In genomic region chr12:64829662-64830249, GRCm38 (mm10) we compare ENCODE assay signal across 8 mouse cellular contexts.
DNase-seq lines count a peak whose midpoint lies in the region; ATAC-seq and TF ChIP-seq lines count a peak whose summit lies in the region.

No protein-coding gene starts in this region.

- 0 out of 2 replicates have a peak, but pooled peaks have one; percentile 58 for ATAC-seq in embryonic facial prominence, embryonic 11.5 days (replicated peaks; ENCODE audit: insufficient number of reproducible peaks, low FRiP score, low TSS enrichment, low read depth)
- peak; percentile 39; the same call in 1 of the 2 replicates for ATAC-seq in lung, embryonic 15.5 days (ENCODE audit: borderline replicate concordance, extremely low read depth, low FRiP score, low TSS enrichment)
- peak; percentile 80 for ATAC-seq in forebrain, embryonic 14.5 days
- no peak for ATAC-seq in lung, postnatal 0 days

- H3K9ac ChIP-seq in embryonic facial prominence, embryonic 11.5 days (replicated peaks; ENCODE audit: low read length), result no peak overlapping the region
- H3K9ac ChIP-seq in lung, embryonic 15.5 days, result no peak overlapping the region
- H3K9ac ChIP-seq in forebrain, embryonic 14.5 days (ENCODE audit: low read length), result no peak overlapping the region
- H3K9ac ChIP-seq in lung, postnatal 0 days (replicated peaks; ENCODE audit: low read depth), result no peak overlapping the region

- no peaks in the 10 kb centered on the region for H3K27me3 ChIP-seq in embryonic facial prominence, embryonic 11.5 days (ENCODE audit: control insufficient read depth, insufficient read depth, low read length)
- H3K27me3 ChIP-seq in embryonic facial prominence, embryonic 10.5 days (replicated peaks; ENCODE audit: low read depth, poor library complexity, severe bottlenecking), result no peaks in the 10 kb centered on the region
- H3K27me3 ChIP-seq in lung, embryonic 15.5 days, result no peaks in the 10 kb centered on the region
- H3K27me3 ChIP-seq in forebrain, embryonic 14.5 days (replicated peaks; ENCODE audit: control insufficient read depth, insufficient read depth, low read length), result no peaks in the 10 kb centered on the region
- H3K27me3 ChIP-seq in lung, postnatal 0 days (replicated peaks; ENCODE audit: insufficient read depth, low read length), result no peaks in the 10 kb centered on the region

- no peak for TF ChIP-seq EP300 in lung, postnatal 0 days (IDR thresholded peaks at IDR 0.05)

- peak; percentile 78 for TF ChIP-seq CTCF in lung, postnatal 0 days (IDR thresholded peaks at IDR 0.05)

- 10% methylated on average over 1 of the region's 1 CpGs for WGBS in embryonic facial prominence, embryonic 11.5 days
- WGBS in embryonic facial prominence, embryonic 10.5 days, result 14% methylated on average over 1 of the region's 1 CpGs
- 3% methylated on average over 1 of the region's 1 CpGs for WGBS in lung, embryonic 15.5 days
- 7% methylated on average over 1 of the region's 1 CpGs for WGBS in forebrain, embryonic 14.5 days
- WGBS in lung, postnatal 0 days, result 0% methylated on average over 1 of the region's 1 CpGs

- H3K4me1 ChIP-seq in embryonic facial prominence, embryonic 11.5 days (ENCODE audit: control insufficient read depth, insufficient read depth, low read length), result no peaks in the 10 kb centered on the region
- no peaks in the 10 kb centered on the region for H3K4me1 ChIP-seq in embryonic facial prominence, embryonic 10.5 days
- no peaks in the 10 kb centered on the region for H3K4me1 ChIP-seq in lung, embryonic 15.5 days
- H3K4me1 ChIP-seq in forebrain, embryonic 14.5 days (ENCODE audit: control insufficient read depth, insufficient read depth, low read length), result no peaks in the 10 kb centered on the region
- H3K4me1 ChIP-seq in lung, postnatal 0 days (ENCODE audit: insufficient read depth, low read depth, low read length), result no peaks in the 10 kb centered on the region

- DNase-seq in embryonic facial prominence, embryonic 11.5 days (ENCODE audit: low spot score), result peak; percentile 64
- no peak for DNase-seq in embryonic facial prominence, embryonic 10.5 days (ENCODE audit: low spot score)
- no peak for DNase-seq in lung, postnatal 4 days
- DNase-seq in forebrain, embryonic 14.5 days (ENCODE audit: low spot score), result peak; percentile 82
- peak; percentile 70 for DNase-seq in lung, postnatal 0 days (ENCODE audit: low spot score)
- peak; percentile 26 for DNase-seq in telencephalon, adult 2 months (ENCODE audit: low read depth, low spot score)
- DNase-seq in urinary bladder, postnatal 36 days (ENCODE audit: low spot score in 2 of 2), result no peak

- no peaks in the 10 kb centered on the region for H3K36me3 ChIP-seq in embryonic facial prominence, embryonic 11.5 days (replicated peaks; ENCODE audit: control insufficient read depth, insufficient read depth, low read depth, low read length)
- no peaks in the 10 kb centered on the region for H3K36me3 ChIP-seq in embryonic facial prominence, embryonic 10.5 days (replicated peaks)
- H3K36me3 ChIP-seq in lung, embryonic 15.5 days, result no peaks in the 10 kb centered on the region
- no peaks in the 10 kb centered on the region for H3K36me3 ChIP-seq in forebrain, embryonic 14.5 days (ENCODE audit: control insufficient read depth, insufficient read depth, low read length)
- no peaks in the 10 kb centered on the region for H3K36me3 ChIP-seq in lung, postnatal 0 days (ENCODE audit: insufficient read depth, low read length)

- no peaks in the 10 kb centered on the region for H3K9me3 ChIP-seq in embryonic facial prominence, embryonic 11.5 days (replicated peaks; ENCODE audit: control insufficient read depth, low read length)
- H3K9me3 ChIP-seq in embryonic facial prominence, embryonic 10.5 days, result no peaks in the 10 kb centered on the region
- H3K9me3 ChIP-seq in lung, embryonic 15.5 days, result no peaks in the 10 kb centered on the region
- no peaks in the 10 kb centered on the region for H3K9me3 ChIP-seq in forebrain, embryonic 14.5 days (replicated peaks; ENCODE audit: control insufficient read depth, low read length)
- H3K9me3 ChIP-seq in lung, postnatal 0 days (ENCODE audit: low read length), result no peaks in the 10 kb centered on the region

- H3K27ac ChIP-seq in embryonic facial prominence, embryonic 11.5 days (replicated peaks; ENCODE audit: low read depth, low read length), result no peak overlapping the region
- H3K27ac ChIP-seq in embryonic facial prominence, embryonic 10.5 days (replicated peaks), result no peak overlapping the region
- no peak overlapping the region for H3K27ac ChIP-seq in lung, embryonic 15.5 days
- H3K27ac ChIP-seq in forebrain, embryonic 14.5 days (ENCODE audit: low read depth, low read length), result no peak overlapping the region
- H3K27ac ChIP-seq in lung, postnatal 0 days (ENCODE audit: low read length), result no peak overlapping the region

- H3K4me2 ChIP-seq in embryonic facial prominence, embryonic 11.5 days (ENCODE audit: low read depth, low read length), result no peak overlapping the region
- H3K4me2 ChIP-seq in lung, embryonic 15.5 days, result no peak overlapping the region
- H3K4me2 ChIP-seq in forebrain, embryonic 14.5 days (ENCODE audit: low read length), result no peak overlapping the region
- H3K4me2 ChIP-seq in lung, postnatal 0 days (replicated peaks; ENCODE audit: low read depth, low read length), result no peak overlapping the region

- H3K4me3 ChIP-seq in embryonic facial prominence, embryonic 11.5 days (ENCODE audit: low read depth, low read length), result no peak overlapping the region
- no peak overlapping the region for H3K4me3 ChIP-seq in embryonic facial prominence, embryonic 10.5 days
- H3K4me3 ChIP-seq in lung, embryonic 15.5 days, result no peak overlapping the region
- no peak overlapping the region for H3K4me3 ChIP-seq in forebrain, embryonic 14.5 days (ENCODE audit: low read depth, low read length)
- H3K4me3 ChIP-seq in lung, postnatal 0 days (ENCODE audit: low read depth, low read length), result no peak overlapping the region

Comparison
In these comparisons a context has a peak if more than half of its experiments do, and no peak if none do; other contexts are left out.
1. DNase-seq: peak in embryonic facial prominence, embryonic 11.5 days (single experiment), forebrain, embryonic 14.5 days (single experiment), lung, postnatal 0 days (single experiment) and telencephalon, adult 2 months (single experiment); none in embryonic facial prominence, embryonic 10.5 days (single experiment), lung, postnatal 4 days (0 of 2) and urinary bladder, postnatal 36 days (0 of 2).